22 mouse cellular contexts compared by ENCODE assay signal in the genomic region with DNA sequence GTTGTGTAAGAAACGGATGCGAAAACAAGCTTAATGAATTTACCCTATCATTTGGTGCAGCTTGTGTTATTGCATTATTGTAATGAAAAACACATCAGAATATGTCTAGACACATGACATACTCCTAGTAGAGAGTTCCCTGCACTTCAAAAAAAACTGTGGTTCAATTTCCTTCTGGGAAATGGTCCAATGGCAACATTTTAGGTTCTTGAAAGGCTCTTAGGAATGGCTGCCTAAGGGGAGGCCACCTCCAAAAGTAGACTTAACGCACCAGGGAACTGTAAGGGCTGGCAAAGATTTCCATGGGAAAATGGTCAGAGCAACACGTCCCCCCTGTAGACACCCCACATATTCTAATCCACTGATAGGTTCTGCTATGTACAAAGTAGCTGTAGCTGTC.
"Had no signal": no experiment of that assay in that cellular context is flagged by ENCODE, and none has a peak within 500 bp of the region (broad histone marks: within the 10 kb centered on the region; RNA-seq: fewer than 3 reads in every experiment).

No protein-coding gene starts in this region.

- H3K27me3 ChIP-seq: kidney, embryonic 15.5 days; limb, embryonic 15.5 days; lung, embryonic 15.5 days; megakaryocyte, embryonic 14.5 days; midbrain, embryonic 13.5 days; neural tube, embryonic 13.5 days; stomach, embryonic 15.5 days had no signal

- H3K27ac ChIP-seq: kidney, embryonic 15.5 days; limb, embryonic 15.5 days; liver, embryonic 14.5 days; lung, embryonic 15.5 days; midbrain, embryonic 10.5 days; midbrain, embryonic 13.5 days; neural tube, embryonic 13.5 days; stomach, embryonic 15.5 days had no signal

- H3K4me1 ChIP-seq: kidney, embryonic 15.5 days; lung, embryonic 15.5 days; megakaryocyte, embryonic 14.5 days; midbrain, embryonic 10.5 days; midbrain, embryonic 13.5 days; neural tube, embryonic 13.5 days; stomach, embryonic 15.5 days had no signal

- ATAC-seq: liver, postnatal 0 days; midbrain, embryonic 13.5 days; midbrain, embryonic 16.5 days had no signal

- H3K4me3 ChIP-seq: kidney, embryonic 15.5 days; limb, embryonic 15.5 days; lung, embryonic 15.5 days; megakaryocyte, embryonic 14.5 days; midbrain, embryonic 10.5 days; midbrain, embryonic 13.5 days; myocyte; neural tube, embryonic 13.5 days; stomach, embryonic 15.5 days had no signal

- H3K36me3 ChIP-seq: kidney, embryonic 15.5 days; limb, embryonic 15.5 days; lung, embryonic 15.5 days; midbrain, embryonic 10.5 days; midbrain, embryonic 13.5 days; neural tube, embryonic 13.5 days; stomach, embryonic 15.5 days had no signal

- H3K4me2 ChIP-seq: kidney, embryonic 15.5 days; limb, embryonic 15.5 days; liver, embryonic 11.5 days; lung, embryonic 15.5 days; midbrain, embryonic 13.5 days; neural tube, embryonic 13.5 days; stomach, embryonic 15.5 days had no signal

- DNase-seq: kidney, adult 11 months; kidney, adult 8-10 months; kidney, postnatal 10 days; kidney, postnatal 36 days; liver, postnatal 0 days; lung, postnatal 10 days; retina, postnatal 1 day; right cerebral cortex, postnatal 25 days; spleen, adult 18-20 months; thymus, postnatal 25 days had no signal

- H3K9me3 ChIP-seq: kidney, embryonic 15.5 days; limb, embryonic 15.5 days; lung, embryonic 15.5 days; midbrain, embryonic 10.5 days; midbrain, embryonic 13.5 days; neural tube, embryonic 13.5 days; stomach, embryonic 15.5 days had no signal

- H3K9ac ChIP-seq: kidney, embryonic 15.5 days; limb, embryonic 15.5 days; liver, embryonic 14.5 days; liver, postnatal 0 days; lung, embryonic 15.5 days; midbrain, embryonic 13.5 days; neural tube, embryonic 13.5 days; stomach, embryonic 15.5 days had no signal
